Mouse (Mus musculus): Measurements from ENCODE around the gene Gm9945. TPM values are rescaled to one million over a fixed set of nuclear protein-coding genes. Genes with fewer than 3 reads are reported as not detected.
A peak's percentile ranks its signal among the peaks of the same experiment; 100 is the strongest.

Gm9945 gene
- polyA plus RNA-seq, 1 experiment from 2014 or later, result not detected

DNA sequence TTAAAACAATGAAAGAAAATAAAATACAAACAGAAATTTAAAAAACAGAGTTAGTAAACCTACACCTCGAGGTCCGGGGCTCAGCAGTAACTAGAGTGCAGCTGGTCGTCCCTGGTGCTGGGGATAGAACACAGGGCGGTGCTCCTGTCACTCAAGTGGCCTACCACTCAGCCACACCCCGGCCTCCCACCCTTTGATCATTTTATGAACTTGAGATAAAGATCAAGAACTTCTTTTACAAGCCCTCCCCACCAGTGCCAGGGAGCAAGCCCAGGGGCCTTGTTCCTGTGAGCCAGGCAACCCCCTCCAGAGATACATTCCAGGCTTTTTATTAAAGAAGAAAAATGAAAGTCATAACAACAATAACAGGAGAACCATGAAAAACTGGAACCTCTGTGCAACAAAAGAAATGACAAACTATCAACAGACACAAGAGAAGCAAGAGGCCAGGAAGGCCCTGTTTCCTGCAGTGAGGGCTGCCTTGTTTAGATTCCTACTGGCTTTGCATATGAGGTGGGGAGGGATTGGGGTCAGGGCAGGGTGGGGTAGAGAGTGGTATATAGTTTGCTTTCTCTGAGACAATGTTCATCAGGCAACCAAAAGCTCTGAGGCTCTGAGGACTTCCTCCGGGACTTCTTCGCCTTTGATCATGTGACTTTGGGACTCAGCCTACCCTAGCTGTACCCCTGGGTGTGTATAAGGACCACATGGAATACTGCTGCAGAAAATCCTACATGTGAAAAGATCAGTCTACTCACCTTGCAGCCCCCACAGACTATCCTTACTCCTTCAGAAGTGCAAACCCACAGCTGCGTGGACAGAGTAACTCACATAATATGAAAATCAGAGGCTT is 37.0 kb downstream of the Gm9945 start:
- WGBS, result 48% methylated on average over 8 of the region's 8 CpGs
- H3K4me2 ChIP-seq, result no peak overlapping the region
- no peak overlapping the region for H3K9ac ChIP-seq
- no peaks in the 10 kb centered on the region for H3K9me3 ChIP-seq
- no peak for ATAC-seq (ENCODE audit: extremely low read depth, insufficient number of reproducible peaks, low FRiP score, low TSS enrichment)
- no peaks in the 10 kb centered on the region for H3K36me3 ChIP-seq
- peaks cover 26% of the 10 kb centered on the region for H3K4me1 ChIP-seq
- no peak overlapping the region for H3K27ac ChIP-seq (replicated peaks)
- H3K27me3 ChIP-seq (replicated peaks), result 0 out of 2 replicates have a peak, but pooled peaks cover 4% of the 10 kb centered on the region
- H3K4me3 ChIP-seq, result no peak overlapping the region

DNA sequence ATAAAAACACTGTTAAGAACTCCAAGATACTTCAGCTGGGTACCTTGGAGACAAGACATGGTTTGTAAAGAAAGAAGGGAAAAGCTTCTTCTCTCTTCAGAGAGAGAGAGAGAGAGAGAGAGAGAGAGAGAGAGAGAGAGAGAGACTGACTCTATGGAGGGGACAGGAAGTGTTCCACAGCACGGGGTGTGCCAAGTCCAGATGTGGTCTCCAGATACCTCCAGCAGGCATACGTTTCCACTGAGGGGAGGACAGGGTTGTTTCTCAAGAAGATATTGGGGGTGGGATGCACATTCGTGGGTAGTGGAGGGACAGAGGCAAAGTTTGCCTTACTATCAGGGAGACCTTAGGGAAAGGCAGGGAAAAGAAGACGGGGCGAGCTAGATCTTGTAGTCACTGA is 38.8 kb downstream of the Gm9945 start:
- Histone ChIP-seq H3K4me1 (peaks cover 44% of the 10 kb centered on the region), H3K4me3 (no peak overlapping the region), H3K27ac (replicated peaks) (no peak overlapping the region), H3K27me3 (replicated peaks) (0 out of 2 replicates have a peak, but pooled peaks cover 4% of the 10 kb centered on the region), H3K9ac (0 out of 2 replicates have a peak overlapping the region, but pooled peaks have one; percentile 24), H3K36me3 (no peaks in the 10 kb centered on the region), H3K9me3 (no peaks in the 10 kb centered on the region), H3K4me2 (peak overlapping the region; percentile 79)
- 40% methylated on average over 5 of the region's 5 CpGs for WGBS
- ATAC-seq (ENCODE audit: extremely low read depth, insufficient number of reproducible peaks, low FRiP score, low TSS enrichment), result no peak

DNA sequence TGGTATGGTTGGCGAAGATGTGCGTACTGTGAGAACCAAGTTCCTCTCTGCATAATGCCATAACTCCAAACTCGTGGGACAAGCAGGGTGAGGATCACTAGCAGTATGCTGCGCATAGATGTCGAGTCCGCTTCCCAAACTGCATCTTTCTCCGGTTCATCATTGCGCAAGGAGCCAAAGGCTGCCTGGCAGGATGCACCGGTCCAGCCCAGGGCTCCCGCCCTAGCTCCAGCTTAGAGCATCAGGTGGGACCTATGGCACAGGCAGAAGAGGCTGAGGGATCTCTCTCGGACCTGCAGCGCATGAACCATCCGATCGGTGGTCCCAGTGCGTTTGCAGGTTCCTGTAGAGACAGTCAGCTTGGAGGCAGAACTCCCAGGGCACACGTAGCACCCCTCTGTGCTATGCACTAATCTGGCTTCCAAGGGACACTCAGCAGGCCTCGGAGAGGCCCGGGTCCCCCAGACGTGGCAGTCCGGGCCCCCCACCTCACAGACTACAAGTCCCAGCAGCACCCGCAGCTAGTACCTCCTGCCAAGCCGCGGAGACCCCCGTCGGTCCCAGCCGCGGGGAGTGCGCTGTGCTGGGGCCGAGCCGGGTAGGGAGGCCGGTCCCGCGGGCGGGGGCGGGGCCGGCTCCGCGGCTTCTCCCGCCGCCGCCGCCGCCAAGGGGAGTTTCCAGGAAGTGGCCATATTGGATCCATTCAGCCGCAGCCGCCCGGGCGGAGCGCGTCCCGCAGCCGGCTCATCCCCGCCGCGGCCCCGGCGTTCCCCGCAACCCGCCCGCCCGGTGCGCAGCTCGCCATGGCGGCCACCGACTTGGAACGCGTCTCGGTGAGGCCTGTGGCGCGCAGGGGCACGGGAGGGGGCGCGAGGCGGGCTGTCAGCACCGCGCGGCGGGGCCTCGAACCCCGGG is 39.5 kb downstream of the Gm9945 start, which contains the start of gene Sept8:
TSS of gene Sept8 (plus strand) at position 51 of the 915 bp plus-strand sequence.
- H3K27ac ChIP-seq (replicated peaks), result peak within 1 kb of the TSS; percentile 81
- WGBS, result 4% methylated on average over 70 of the region's 79 CpGs
- H3K27me3 ChIP-seq (replicated peaks), result 0 out of 2 replicates have a peak, but pooled peaks cover 4% of the 10 kb centered on the region
- H3K4me3 ChIP-seq, result peak within 1 kb of the TSS; percentile 89
- peak within 1 kb of the TSS; percentile 79 for H3K4me2 ChIP-seq
- H3K9me3 ChIP-seq, result no peaks in the 10 kb centered on the region
- H3K36me3 ChIP-seq, result no peaks in the 10 kb centered on the region
- H3K4me1 ChIP-seq, result peaks cover 48% of the 10 kb centered on the region
- peak; percentile 68 for ATAC-seq (ENCODE audit: extremely low read depth, insufficient number of reproducible peaks, low FRiP score, low TSS enrichment)
- H3K9ac ChIP-seq, result peak within 1 kb of the TSS; percentile 95

DNA sequence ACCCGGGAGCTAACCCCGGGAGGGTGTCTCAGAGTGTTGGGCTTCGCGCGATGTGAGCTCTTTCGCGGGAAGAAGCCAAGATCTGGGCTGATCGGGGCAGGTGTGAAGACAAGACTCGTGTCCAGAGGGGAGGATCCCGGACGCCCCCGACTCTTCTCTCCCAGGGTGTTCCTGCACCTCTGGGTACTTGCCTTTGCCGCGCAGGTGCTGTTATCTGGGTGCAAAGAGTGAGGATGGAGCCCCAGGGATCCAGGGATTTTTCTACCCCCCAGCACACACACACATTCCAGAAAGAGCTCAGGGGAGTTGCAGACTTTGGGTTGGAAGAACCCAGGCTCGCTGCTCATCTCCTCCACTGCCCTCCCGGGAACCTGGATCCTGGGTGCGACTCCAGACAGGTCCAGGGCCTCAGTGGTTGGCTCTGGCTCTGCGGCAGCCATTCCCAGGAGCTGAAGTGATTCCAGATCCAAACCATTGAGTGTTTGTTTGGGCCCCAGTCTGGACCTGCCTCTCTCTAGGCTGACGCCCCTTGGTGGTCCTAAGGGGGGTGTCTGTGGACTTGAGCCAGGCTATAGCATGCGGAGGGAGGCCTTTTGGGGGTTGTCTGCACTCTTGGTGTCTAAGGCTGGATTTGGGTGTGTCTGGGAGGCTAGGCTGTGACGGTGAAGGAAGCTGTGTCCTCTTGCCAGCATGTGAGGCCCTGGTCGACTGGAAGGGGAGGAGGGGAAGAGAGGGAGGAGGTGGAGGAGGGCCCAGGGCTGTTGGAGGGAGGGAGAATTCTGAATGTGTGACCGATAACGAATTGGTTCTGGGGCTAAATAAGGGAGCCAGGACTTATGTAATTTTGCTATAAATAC is 40.4 kb downstream of the Gm9945 start:
- Histone ChIP-seq H3K27me3 (replicated peaks) (0 out of 2 replicates have a peak, but pooled peaks cover 4% of the 10 kb centered on the region), H3K4me3 (peak overlapping the region; percentile 89), H3K27ac (replicated peaks) (peak overlapping the region; percentile 81), H3K36me3 (no peaks in the 10 kb centered on the region; the same call in 1 of the 2 replicates), H3K9ac (peak overlapping the region; percentile 95), H3K9me3 (no peaks in the 10 kb centered on the region), H3K4me2 (peak overlapping the region; percentile 79), H3K4me1 (peaks cover 57% of the 10 kb centered on the region)
- ATAC-seq (ENCODE audit: extremely low read depth, insufficient number of reproducible peaks, low FRiP score, low TSS enrichment), result no peak
- 2% methylated on average over 24 of the region's 24 CpGs for WGBS

DNA sequence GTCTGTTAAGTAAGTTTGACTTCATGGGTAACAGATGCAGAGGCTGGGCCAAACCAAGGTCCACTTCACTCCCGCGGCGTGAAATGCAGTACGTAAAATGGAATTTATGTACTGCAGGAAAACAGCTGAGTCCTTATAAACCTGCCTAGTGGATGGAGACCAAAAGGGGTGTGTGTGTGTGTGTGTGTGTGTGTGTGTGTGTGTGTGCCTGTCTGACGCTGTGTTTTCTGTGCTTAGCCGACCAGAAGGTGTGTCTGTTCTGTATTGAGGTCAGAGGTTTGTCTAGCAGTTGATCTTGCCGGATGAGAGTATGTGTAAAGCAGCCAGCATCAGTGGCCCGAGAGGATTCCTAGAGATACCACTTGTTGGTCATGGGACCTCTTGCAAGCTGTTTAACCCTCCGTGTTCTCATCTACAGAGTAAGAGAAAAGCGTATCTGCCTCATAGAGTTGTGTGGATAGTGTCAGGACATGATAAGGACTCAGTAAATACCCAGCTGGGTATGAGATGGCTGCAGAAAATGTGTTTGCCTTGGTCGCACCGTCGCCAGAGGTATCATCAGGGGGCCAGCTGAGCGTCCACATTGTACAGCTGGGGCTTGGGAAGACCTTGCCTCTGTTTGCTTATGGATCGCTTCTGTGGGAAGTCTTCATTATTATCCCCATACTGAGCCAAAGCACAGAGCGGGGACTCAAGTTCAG is 41.3 kb downstream of the Gm9945 start:
- 0 out of 2 replicates have a peak, but pooled peaks cover 4% of the 10 kb centered on the region for H3K27me3 ChIP-seq (replicated peaks)
- no peaks in the 10 kb centered on the region; the same call in 1 of the 2 replicates for H3K36me3 ChIP-seq
- H3K4me1 ChIP-seq, result peaks cover 66% of the 10 kb centered on the region
- no peak for ATAC-seq (ENCODE audit: extremely low read depth, insufficient number of reproducible peaks, low FRiP score, low TSS enrichment)
- peak overlapping the region; percentile 95 for H3K9ac ChIP-seq
- H3K4me3 ChIP-seq, result peak overlapping the region; percentile 89
- 23% methylated on average over 16 of the region's 16 CpGs for WGBS
- H3K4me2 ChIP-seq, result peak overlapping the region; percentile 79
- H3K9me3 ChIP-seq, result no peaks in the 10 kb centered on the region
- peak overlapping the region; percentile 81 for H3K27ac ChIP-seq (replicated peaks)

DNA sequence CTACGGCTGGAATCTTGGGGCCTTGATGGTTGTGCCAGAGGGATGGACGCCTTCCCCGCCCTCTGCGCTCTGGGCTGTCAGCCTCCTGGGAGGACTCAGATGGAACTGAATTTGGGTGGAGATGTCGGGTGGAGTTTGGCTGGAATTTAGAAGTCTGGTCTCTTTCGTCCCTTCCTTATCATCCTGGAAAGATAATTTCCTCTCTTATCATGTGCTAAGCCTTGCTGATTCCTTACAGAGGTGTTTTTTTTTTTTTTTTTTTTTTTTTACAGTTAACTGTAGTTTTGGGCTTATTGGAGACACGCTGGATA is 41.8 kb downstream of the Gm9945 start:
- H3K4me1 ChIP-seq, result peaks cover 71% of the 10 kb centered on the region
- no peak for ATAC-seq (ENCODE audit: extremely low read depth, insufficient number of reproducible peaks, low FRiP score, low TSS enrichment)
- H3K9ac ChIP-seq, result no peak overlapping the region
- no peaks in the 10 kb centered on the region for H3K9me3 ChIP-seq
- peak overlapping the region; percentile 81 for H3K27ac ChIP-seq (replicated peaks)
- no peaks in the 10 kb centered on the region; the same call in 1 of the 2 replicates for H3K36me3 ChIP-seq
- H3K4me2 ChIP-seq, result peak overlapping the region; percentile 79
- 34% methylated on average over 7 of the region's 7 CpGs for WGBS
- H3K4me3 ChIP-seq, result peak overlapping the region; percentile 89
- H3K27me3 ChIP-seq (replicated peaks), result 0 out of 2 replicates have a peak, but pooled peaks cover 4% of the 10 kb centered on the region

DNA sequence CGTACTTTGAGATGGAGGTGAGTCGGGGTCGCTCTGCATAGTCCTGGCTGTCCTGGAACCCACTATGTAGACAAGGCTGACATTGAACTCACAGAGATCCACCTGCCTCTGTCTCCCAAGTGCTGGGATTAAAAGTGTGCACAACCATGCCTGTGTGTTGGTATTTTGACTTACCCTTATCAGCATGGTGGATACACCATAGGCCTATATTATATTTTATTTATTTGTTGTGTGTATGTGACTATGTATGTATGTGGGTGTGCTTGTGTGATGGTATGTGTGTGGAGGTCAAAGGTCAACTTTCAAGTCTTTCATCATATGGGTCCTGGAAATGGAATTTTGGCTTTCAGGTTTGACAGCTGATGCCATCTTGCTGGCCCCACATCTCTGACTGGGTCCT is 42.4 kb downstream of the Gm9945 start:
- 88% methylated on average over 3 of the region's 3 CpGs for WGBS
- no peak for ATAC-seq (ENCODE audit: extremely low read depth, insufficient number of reproducible peaks, low FRiP score, low TSS enrichment)

DNA sequence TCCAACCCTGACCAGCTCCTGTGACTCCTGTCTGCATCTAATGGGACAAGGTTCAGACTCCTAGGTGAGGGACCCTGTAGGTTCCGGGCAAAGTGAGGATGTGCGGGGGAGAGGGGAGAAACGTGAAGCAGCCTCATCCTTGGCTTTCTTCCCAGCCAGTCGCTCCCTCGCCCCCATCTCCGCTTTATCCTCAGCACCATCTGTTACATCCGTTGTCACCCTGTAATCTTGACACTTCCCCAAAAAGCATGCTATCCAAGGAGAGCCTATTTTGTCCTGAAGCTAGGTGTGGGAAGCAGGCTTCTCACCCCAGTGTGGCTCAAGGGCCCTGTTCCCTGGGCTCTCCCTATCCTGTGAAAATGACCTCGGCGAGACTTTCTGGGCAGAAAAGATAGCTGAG is 43.0 kb downstream of the Gm9945 start:
- no peak overlapping the region for H3K4me2 ChIP-seq
- peaks cover 82% of the 10 kb centered on the region for H3K4me1 ChIP-seq
- H3K9me3 ChIP-seq, result no peaks in the 10 kb centered on the region
- H3K27me3 ChIP-seq (replicated peaks), result 0 out of 2 replicates have a peak, but pooled peaks cover 3% of the 10 kb centered on the region
- no peak overlapping the region for H3K27ac ChIP-seq (replicated peaks)
- no peak for ATAC-seq (ENCODE audit: extremely low read depth, insufficient number of reproducible peaks, low FRiP score, low TSS enrichment)
- 29% methylated on average over 9 of the region's 9 CpGs for WGBS
- no peak overlapping the region for H3K4me3 ChIP-seq
- H3K9ac ChIP-seq, result no peak overlapping the region
- H3K36me3 ChIP-seq, result no peaks in the 10 kb centered on the region; the same call in 1 of the 2 replicates

More for the DNA sequence above, 42.4 kb downstream of the Gm9945 start:
- no peaks in the 10 kb centered on the region; the same call in 1 of the 2 replicates for H3K36me3 ChIP-seq
- H3K27me3 ChIP-seq (replicated peaks), result 0 out of 2 replicates have a peak, but pooled peaks cover 4% of the 10 kb centered on the region
- 0 out of 2 replicates have a peak overlapping the region, but pooled peaks have one; percentile 79 for H3K4me2 ChIP-seq
- no peaks in the 10 kb centered on the region for H3K9me3 ChIP-seq
- H3K4me3 ChIP-seq, result no peak overlapping the region
- peaks cover 76% of the 10 kb centered on the region for H3K4me1 ChIP-seq
- H3K27ac ChIP-seq (replicated peaks), result no peak overlapping the region
- no peak overlapping the region for H3K9ac ChIP-seq

DNA sequence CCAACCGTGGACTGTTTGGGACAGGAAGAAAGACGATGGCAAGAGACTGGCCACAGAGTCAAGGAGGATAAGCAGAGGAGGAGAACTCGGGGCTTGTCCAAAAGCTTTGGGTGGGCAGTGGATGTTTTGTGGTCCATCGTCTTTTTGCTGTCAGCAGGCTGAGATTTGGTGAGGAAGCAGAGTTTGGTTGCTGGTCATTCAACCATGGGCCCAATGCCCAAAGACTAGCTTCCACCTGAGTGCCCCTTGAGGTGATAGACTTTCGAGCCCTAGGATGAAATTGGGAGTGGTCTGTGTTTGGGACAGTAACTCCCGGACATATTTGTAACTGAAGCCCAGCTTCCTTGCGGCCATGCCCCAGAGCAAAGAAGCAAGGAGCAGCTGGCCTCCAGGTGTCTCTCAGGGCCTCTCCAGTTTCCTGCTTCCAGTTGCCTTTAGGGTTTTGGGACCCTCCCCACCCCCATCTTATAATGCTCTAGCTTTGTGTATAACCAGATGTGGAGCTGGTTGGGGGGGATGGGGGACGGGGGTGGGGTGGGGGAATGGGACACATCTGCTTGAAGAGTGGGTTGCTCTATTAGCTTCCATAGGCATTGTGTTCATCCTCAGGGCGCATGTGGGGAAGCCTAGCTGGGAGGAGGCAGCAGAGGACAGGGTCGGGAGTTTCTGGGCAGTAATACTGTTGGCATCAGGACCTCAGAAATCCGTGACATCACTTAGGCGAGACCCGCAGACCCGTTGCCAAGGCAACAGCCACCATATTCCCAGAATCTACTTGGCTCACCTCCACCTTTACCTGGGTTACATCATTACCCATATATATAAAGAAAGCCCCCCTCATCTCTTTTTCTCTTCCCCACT is 43.8 kb downstream of the Gm9945 start:
- H3K4me2 ChIP-seq, result no peak overlapping the region
- H3K4me3 ChIP-seq, result no peak overlapping the region
- no peak for ATAC-seq (ENCODE audit: extremely low read depth, insufficient number of reproducible peaks, low FRiP score, low TSS enrichment)
- H3K4me1 ChIP-seq, result peaks cover 90% of the 10 kb centered on the region
- H3K27me3 ChIP-seq (replicated peaks), result no peaks in the 10 kb centered on the region
- H3K9ac ChIP-seq, result no peak overlapping the region
- no peaks in the 10 kb centered on the region for H3K9me3 ChIP-seq
- no peaks in the 10 kb centered on the region; the same call in 1 of the 2 replicates for H3K36me3 ChIP-seq
- no peak overlapping the region for H3K27ac ChIP-seq (replicated peaks)
- WGBS, result 79% methylated on average over 14 of the region's 14 CpGs
